Mouse (Mus musculus) megakaryocyte progenitor cell, adult 5-6 weeks (primary cell): ENCODE data around the gene Usmg5. TPM values are rescaled to one million over a fixed set of nuclear protein-coding genes. Genes with fewer than 3 reads are reported as not detected.

Experiments used
- ATAC-seq: replicated peaks from 2 replicates; pipeline ENCODE4 v1.8.0; 2016; ENCODE audit warnings: mild to moderate bottlenecking, moderate TSS enrichment, inconsistent platforms; ENCODE audit not compliant: poor library complexity
- total RNA-seq, 2 experiments: library from RNA; stranded (forward) in 1 of 2; stranded (reverse) in 1 of 2; fragments of 157-497, 149-512 nt in 1 of 2; fragments of 200-1000 nt in 1 of 2; gene quantifications; 2 replicates each; pipeline versions ENCODE4 v1.2.3 to v1.2.4; 2015 to 2017

Gene Usmg5
- total RNA-seq, 2 experiments from 2014 or later: 483 to 544 TPM

- no peak for ATAC-seq
These were observed 24.6 kb downstream of the Usmg5 start for GRCm38 (mm10) chr19:47065860-47066259.

GRCm38 (mm10) chr19:47057684-47058083 lies 32.8 kb downstream of the Usmg5 start:
- no peak for ATAC-seq

GRCm38 (mm10) chr19:47053471-47053870 lies 37.0 kb downstream of the Usmg5 start:
- ATAC-seq: no peak

DNA sequence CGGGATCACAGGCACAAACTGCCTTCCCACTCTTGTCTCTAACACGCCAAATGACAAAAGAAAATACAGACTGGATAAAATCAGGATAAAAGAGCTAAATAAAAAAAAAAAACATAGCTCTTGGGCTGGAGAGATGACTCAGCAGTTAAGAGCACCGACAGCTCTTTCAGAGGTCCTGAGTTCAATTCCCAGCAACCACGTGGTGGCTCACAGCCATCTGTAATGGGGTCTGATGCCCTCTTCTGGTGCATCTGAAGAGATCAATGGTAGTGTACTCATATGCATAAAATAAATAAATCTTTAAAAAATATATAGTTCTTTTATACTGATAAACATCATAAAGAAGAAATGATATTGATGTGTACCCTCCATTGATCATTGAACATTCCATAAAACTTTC lies 37.5 kb downstream of the Usmg5 start:
- no peak for ATAC-seq

- peak; percentile 88 for ATAC-seq
These were observed 40.0 kb downstream of the Usmg5 start, which contains the start of gene Pcgf6 for GRCm38 (mm10) chr19:47050271-47051032. TSS of gene Pcgf6 (minus strand) at chr19:47050906.

- no peak for ATAC-seq
These were observed 40.6 kb downstream of the Usmg5 start for GRCm38 (mm10) chr19:47049840-47050239.

DNA sequence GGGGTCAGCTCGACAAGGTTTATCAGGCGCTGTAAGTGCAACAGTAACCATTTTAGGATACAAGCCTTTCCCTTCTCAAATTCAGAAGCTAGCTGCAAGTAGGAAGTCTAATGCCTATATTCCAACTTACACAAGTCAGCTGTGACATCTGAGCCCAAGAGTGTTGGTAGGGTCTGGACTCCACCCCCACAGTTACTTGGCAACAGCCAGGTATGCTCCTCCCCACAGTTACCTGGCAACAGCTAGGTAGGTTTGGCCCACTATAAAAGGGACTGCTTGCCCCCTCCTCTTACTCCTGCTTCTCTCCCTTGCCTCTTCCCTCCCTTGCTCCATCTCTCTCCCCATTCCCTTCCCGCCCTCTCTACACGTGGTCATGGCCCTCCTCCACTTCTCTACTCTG lies 41.4 kb downstream of the Usmg5 start:
- ATAC-seq: no peak

DNA sequence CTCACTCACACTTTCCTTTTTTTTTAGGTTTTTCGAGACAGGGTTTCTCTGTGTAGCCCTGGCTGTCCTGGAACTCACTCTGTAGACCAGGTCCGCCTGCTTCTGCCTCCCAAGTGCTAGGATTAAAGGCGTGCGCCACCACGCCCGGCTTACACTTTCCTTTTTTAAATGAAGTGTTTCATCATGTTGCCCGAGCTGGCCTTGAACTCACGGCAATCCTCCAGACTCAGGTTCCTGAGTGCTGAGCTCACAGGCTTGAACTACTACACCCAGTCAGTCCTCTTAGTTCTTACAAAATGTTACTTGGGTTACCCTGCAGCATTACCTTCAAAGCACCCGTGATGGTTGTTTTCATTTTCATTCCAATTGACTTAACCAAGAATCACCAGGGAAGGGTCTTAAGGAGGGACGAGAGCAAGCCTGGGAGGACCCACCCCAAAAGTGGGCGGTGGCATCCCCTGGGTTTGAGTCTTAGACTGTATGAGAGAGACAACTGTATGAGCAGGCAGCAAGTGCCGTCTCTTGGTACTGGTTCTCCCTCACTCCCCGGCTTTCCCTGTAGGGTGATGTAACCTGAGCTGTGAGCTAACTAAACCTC lies 43.1 kb downstream of the Usmg5 start:
- ATAC-seq: no peak

DNA sequence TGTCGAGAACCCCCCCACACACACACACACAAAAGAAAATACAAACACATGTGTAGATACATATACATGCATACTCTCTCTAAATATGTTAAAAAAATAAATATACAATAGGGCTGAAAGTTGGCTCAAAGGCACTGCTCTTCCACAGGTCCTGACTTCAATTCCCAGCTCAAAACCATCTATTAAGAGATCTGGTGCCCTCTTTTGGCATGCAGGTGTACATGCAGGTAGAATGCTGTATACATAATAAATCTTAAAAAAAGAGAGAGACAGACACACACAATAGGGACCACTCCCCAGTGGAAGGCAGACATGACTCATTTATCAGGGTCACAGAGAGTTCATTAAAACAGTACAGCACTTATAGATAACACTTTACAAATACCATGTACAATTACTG lies 44.1 kb downstream of the Usmg5 start:
- no peak for ATAC-seq

DNA sequence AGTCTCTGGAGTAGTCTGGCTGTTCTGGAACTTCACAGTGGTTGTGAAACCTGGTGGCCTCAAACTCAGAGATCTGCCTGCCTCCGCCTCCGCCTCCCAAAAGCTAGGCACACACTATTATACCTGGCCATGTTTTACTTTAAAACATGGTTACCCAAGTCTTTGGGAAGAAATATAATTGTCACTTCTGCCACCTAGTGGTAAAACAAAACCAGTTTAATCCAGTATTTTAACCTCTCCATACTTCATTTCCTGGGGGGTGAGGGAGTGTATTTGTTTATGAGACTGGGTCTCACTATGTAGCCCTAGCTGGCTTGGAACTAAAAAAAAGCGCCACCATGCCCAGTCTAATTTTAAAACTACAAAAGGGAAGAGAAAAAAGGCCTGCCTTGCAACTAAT lies 46.8 kb downstream of the Usmg5 start:
- ATAC-seq: no peak

DNA sequence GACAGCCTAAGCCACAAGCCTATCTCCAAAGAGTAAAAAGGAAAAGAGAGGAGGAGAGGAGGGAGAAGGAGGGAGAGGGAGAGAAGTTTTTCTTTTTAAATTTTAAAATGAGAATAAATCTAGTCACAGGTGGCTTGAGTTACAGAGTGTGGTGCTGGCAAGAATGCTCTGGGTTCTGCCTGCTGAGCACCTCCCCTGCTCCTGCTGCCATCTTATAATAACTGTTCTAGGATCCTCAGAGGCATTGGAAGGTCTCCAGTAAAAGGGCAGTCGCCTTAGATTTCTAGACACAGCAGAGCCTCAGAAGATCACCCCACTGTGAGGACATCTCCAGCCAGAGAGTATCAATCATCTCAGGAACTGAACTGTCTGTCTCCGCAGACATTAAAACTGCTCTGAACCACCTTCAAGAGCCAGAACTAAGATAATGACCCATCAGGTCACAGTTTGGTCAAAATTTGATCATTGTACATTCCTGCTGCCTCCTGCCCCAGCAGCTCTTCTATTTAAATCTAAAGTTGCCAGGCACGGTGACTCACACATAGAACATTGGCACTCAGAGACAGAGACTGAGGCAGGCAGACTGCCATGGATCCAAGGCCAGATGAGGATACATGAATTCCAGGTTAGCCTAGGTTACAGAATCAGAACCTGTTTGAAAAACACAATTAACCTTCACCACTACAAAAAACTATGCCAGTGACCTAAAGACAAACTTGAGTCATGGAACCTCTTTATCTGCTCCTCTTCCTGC lies 49.5 kb downstream of the Usmg5 start:
- ATAC-seq: no peak

DNA sequence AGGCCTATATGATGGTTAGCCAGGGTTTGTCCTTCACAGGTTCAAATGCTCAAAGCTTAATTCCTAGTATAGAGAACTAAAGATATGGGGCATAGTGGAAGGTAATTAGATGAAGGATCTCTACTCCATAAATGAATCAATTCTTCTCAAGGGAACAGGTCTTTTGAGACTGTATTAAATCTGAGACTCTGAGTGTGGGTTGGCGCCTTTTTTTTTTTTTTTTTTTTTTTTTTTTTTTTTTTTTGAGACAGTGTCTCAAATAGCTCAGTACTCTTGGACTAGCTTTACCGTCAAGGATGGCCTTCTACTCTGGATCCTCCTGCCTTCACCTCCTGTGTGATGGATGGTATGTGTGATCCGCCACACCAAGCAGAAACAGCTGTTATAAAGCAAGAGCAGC lies 53.9 kb downstream of the Usmg5 start:
- ATAC-seq: no peak

GRCm38 (mm10) chr19:47034916-47035315 lies 55.5 kb downstream of the Usmg5 start:
- ATAC-seq: no peak

Other genes with a start within 250 kb of the Usmg5 start
- 0.22 TPM in 1 of 2 replicates, not detected in the other for gene Ina, start 75.9 kb downstream of the Usmg5 start, total RNA-seq (2015)
- gene Ina, start 75.9 kb downstream of the Usmg5 start, total RNA-seq (2017): not detected in 2 replicates
- 52.5 and 59.4 TPM in 2 replicates for gene Nt5c2, start 75.5 kb downstream of the Usmg5 start, total RNA-seq (2015)
- 79.3 and 80.0 TPM in 2 replicates for gene Nt5c2, start 75.5 kb downstream of the Usmg5 start, total RNA-seq (2017)
- 22.8 and 29.0 TPM in 2 replicates for gene Pcgf6, start 39.7 kb downstream of the Usmg5 start, total RNA-seq (2015)
- gene Pcgf6, start 39.7 kb downstream of the Usmg5 start, total RNA-seq (2017): 9.1 and 14.2 TPM in 2 replicates
- gene Taf5, start 22.9 kb downstream of the Usmg5 start, total RNA-seq (2015): 17.0 and 18.7 TPM in 2 replicates
- gene Taf5, start 22.9 kb downstream of the Usmg5 start, total RNA-seq (2017): 20.6 and 25.7 TPM in 2 replicates
- gene Pdcd11, start 121 bp upstream of the Usmg5 start, total RNA-seq (2015): 9.0 and 12.6 TPM in 2 replicates
- gene Pdcd11, start 121 bp upstream of the Usmg5 start, total RNA-seq (2017): 23.0 and 27.4 TPM in 2 replicates
- gene Calhm2, start 47.6 kb upstream of the Usmg5 start, total RNA-seq (2015): 6.1 and 7.3 TPM in 2 replicates
- 11.3 and 14.4 TPM in 2 replicates for gene Calhm2, start 47.6 kb upstream of the Usmg5 start, total RNA-seq (2017)
- gene Calhm1, start 53.6 kb upstream of the Usmg5 start, total RNA-seq (2015): not detected in 2 replicates
- gene Calhm1, start 53.6 kb upstream of the Usmg5 start, total RNA-seq (2017): not detected in 2 replicates
- gene Calhm3, start 67.1 kb upstream of the Usmg5 start, total RNA-seq (2015): not detected in 2 replicates
- not detected in 2 replicates for gene Calhm3, start 67.1 kb upstream of the Usmg5 start, total RNA-seq (2017)
- gene Neurl1a, start 88.2 kb upstream of the Usmg5 start, total RNA-seq (2015): not detected in 2 replicates
- 0.04 TPM in 1 of 2 replicates, not detected in the other for gene Neurl1a, start 88.2 kb upstream of the Usmg5 start, total RNA-seq (2017)